Mouse (Mus musculus) adrenal gland, postnatal 14 days (tissue): ENCODE results near the gene Bag5. TPM values are rescaled to one million over a fixed set of nuclear protein-coding genes. Genes with fewer than 3 reads are reported as not detected.

Experiments used
- DNase-seq: peaks from one replicate; pipeline ENCODE4 v3.0.0; 2021; ENCODE audit warnings: mixed read lengths
- long read RNA-seq, 2 experiments: library from polyadenylated mRNA; stranded (forward); transcript quantifications; one replicate each; pipeline ENCODE4 v2.0.0; 2021
- total RNA-seq: library from RNA; stranded (reverse); gene quantifications from 2 replicates; pipeline ENCODE4 v1.2.3, GENCODE M21; 2021

Gene Bag5
- 32.5 and 34.6 TPM in 2 replicates for total RNA-seq
- long read RNA-seq, experiment 1, transcript Bag5-202 (2 exons, 1,852 nt): minor isoform, 6 of 73 reads
- long read RNA-seq, experiment 1, transcript Bag5-201 (2 exons, 2,139 nt): major isoform, 58 of 73 reads
- long read RNA-seq, experiment 1, partial matches to known transcripts: 0 of 73 reads
- long read RNA-seq, experiment 1, other reads (novel, unspliced or antisense): 8 of 73 reads
- long read RNA-seq, experiment 2, transcript Bag5-201 (2 exons, 2,139 nt): major isoform, 51 of 63 reads
- long read RNA-seq, experiment 2, partial matches to known transcripts: 6 of 63 reads
- long read RNA-seq, experiment 2, other reads (novel, unspliced or antisense): 2 of 63 reads

- peak; percentile 96 for DNase-seq
Observed at GRCm38 (mm10) chr12:111713004-111713651, at the start of gene Bag5, which contains the start of gene Apopt1. TSS of gene Bag5 (minus strand) at chr12:111713257. TSS of gene Apopt1 (plus strand) at chr12:111713261.

DNA sequence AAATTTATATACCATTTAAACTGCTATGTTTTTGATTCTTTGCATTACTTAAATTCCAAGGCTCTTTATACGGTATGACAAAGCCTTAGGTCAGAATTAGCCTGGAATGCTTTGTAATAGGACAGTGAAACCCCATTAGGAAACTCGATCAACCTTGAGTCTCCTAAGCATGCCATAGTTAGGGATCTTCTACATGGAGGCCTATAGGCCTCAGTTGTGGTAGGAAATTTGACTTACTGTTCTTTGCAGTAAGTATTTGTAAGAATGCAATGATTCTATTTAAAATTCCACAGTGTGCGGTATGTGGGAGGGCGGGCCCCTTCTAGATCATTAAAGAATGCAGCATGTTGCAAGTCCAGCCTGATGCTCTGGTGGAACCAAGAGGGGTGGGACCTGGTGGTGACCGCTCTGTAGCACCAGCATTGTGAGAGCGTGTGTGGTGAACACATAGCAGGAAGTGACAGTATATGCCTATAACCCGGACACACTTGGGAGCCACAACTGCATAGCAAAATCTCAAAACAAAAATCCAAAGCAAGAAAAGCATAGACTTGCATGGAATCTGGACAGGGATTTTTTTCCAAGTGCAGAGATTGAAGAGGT lies 47.4 kb upstream of the Bag5 start:
- DNase-seq: no peak

DNA sequence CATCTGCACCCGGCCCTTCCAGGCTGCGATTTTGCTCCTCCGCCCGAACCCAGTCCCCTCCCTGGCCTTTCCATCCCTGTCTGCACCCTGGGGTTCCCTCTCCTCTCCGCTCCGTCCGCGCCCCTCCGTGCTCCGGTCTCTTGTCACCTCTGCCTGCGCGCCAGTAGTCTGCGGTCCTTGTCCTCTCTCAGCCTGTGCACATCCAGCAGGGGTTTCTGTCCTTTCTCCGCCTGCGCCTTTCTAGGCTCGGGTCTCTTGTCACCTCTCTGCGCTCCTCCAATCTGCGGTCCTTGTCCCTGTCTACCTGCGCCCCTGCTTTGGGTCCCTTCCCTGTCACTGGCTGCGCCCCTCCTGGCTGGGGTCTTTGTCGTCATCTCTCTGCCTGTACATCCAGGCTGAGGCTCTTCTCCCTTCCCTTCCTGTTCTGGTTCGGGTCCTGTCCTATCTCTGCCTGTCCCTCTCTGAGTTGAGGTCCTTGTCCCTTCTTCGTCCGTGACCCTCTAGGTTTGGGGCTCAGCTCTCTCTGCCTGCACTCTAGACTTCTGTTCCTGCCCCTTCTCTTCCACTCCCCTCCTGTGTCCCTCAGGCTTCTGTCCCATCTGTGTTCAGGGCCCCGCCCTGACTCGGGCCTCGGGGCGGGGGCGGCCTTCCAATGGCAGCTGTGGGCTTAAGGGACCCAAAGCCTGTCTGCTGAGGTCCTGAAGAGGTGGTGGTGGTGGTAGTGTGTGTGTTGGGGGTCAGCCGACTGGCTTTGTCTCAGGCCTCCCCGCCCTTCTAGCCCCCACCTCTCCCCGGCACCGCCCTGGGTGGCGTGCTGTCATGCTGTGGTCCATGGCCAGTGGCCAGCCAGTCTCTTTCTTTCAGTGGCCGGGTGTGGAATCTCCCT lies 46.4 kb upstream of the Bag5 start:
- peak; percentile 79 for DNase-seq

GRCm38 (mm10) chr12:111758381-111759175 lies 45.5 kb upstream of the Bag5 start, which contains the start of gene Klc1:
TSS of gene Klc1 (plus strand) at chr12:111758849.
- DNase-seq: peak; percentile 83

- no peak for DNase-seq
Observed at GRCm38 (mm10) chr12:111757561-111758325, 44.7 kb upstream of the Bag5 start.

DNA sequence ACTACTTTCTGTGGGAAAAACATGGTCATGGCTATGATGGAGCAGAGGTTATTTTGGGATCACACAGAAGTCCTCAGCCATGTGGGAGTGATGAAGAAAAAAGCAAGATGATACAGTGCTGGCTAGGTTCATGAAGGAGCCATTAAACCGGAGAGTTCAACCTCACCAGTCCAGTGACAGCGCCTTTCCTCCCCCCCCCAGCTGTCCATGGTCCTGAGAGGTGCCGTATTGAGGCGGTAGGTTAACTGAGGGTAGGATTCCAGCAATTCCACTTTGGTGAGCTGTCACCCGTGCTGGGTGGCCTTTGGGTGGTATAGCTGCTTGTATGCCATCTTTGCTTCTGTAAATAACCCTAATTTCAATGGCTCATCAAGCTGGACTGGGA lies 43.6 kb upstream of the Bag5 start:
- no peak for DNase-seq

- peak; percentile 76 for DNase-seq
Observed at GRCm38 (mm10) chr12:111756082-111756697, 43.1 kb upstream of the Bag5 start.

DNA sequence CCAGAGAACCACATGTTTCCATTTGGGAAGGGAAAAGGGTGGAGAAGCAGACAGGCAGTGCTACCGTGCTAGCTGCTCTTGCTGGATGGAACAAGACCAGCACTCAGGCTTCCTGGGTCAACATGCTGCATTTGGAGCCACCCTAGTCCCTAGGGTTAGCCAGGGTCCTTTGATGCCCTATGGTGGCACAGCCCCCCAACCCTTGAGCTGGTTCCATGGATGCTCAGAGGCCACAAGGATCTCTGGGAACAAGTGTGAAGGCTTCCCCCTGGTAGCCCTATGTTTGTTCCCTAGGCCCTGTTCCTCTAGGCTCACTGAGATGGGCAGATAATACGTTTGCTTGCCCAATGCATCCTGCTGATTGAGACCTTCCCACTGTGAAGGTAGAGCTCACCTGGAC lies 42.2 kb upstream of the Bag5 start:
- no peak for DNase-seq

DNA sequence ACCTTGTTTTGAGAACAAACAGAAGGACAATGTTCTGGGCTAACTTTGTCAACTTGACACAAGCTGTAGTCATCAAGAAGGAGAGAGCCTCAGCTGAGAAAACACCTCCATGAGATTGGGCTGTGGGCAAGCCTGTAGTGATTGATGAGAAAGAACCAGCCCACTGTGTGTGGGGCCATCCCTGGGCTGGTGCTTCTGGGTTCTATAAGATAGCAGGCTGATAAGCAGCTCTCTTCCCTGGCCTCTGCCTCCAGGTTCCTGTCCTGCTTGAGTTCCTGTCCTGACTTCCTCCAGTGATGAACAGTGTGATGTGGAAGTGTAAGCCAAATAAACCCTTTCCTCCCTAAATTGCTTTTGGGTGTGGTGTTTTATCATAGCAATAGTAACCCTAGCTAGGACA lies 41.7 kb upstream of the Bag5 start:
- DNase-seq: no peak

GRCm38 (mm10) chr12:111753347-111753746 lies 40.3 kb upstream of the Bag5 start:
- no peak for DNase-seq

DNA sequence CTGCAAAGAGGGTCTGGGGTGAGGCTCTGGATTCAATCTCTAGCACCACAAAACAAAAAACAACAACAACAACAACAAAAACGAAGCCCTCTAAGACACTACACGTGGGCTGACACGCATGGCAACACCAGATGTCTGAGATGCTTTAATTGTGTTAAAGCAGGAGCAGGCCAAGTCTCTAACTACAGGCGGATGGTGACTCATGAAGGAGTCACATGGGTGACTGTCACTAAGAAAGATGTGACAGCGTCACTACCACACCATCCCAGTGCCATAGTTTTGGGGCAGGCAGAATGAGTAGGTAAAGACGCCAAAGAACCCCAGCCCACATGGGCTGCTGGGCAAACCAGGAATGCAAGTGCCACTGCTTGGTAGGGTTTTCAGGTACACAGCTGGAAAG lies 39.4 kb upstream of the Bag5 start:
- DNase-seq: peak; percentile 21

DNA sequence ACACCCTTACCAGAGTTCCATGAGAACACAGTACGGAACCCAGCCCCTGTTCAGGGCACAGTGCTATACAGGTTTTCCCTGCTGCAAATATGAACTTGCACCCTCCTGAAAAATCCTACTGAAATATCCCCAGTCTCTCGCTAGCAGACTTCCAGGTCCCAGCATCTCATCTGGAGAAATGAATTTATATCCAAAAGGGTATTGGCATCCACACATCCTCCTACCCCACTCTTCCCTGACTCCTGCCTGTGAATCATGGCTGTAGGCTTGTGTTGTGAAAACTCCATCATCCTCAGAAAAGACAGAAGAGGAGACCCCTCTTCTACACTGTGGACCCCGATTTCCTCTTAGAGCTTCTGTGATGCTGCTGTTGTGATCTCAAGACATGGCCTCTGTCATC lies 37.7 kb upstream of the Bag5 start:
- DNase-seq: no peak

GRCm38 (mm10) chr12:111747421-111747820 lies 34.4 kb upstream of the Bag5 start:
- DNase-seq: no peak

DNA sequence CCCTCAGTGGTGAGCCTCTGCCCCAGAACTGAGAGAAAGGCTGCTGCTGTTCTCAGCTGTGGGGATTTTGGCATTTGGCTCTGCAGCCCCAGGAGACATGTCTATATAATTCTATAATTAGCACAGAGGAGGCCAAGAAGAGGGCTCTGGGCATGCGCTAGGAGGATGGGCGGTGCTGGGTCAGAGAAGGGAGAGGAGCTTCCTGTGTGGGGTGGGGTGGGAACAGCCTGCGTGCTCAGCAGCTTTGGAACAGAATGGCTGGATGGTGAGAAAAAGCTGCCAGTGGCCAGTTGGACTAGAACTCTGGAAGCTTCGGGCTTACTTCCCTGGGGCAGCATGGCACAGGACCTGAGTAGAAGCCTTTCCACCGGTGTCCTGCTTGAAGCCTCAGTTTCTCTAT lies 33.0 kb upstream of the Bag5 start:
- peak; percentile 79 for DNase-seq

DNA sequence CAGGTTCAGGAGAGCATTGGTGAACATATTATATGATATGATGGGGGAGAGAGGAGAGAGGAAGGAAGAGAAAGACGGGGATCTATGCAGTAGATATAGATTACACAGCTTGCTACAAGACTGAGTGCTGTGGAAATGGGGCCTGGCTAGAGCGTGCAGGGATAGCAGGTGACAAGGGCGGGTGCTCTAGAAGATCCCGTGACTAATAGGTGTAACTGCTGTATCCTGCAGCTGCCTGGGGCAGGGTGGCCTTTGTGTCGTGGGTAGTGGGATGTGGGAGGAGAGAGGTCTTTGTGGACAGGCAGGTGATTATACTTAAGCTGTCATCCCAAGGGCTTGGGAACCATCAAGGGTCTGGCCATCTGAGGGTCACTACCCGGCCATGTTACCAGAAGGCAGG lies 32.2 kb upstream of the Bag5 start:
- no peak for DNase-seq

DNA sequence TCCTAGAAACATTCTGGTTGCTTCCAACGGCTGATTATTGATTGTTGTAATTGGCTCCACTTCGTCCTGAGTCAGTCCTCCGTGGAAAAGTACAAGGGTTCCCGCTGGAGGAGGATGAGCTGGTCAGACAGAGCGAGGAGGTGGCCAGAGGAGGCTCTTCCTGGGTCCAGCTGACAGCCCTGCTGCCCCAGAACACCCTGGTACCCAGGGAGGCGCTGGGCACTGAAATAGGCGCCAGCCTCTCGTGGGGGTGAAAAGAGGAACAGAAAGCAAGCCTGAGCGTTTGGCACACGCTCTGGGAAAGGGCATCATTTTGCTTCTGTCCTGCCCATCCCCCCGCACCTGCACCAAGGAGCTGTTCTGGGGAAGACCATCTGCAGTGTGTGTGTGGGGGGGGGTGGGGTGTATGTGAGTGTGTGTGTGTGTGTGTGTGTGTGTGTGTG lies 30.9 kb upstream of the Bag5 start:
- DNase-seq: peak; percentile 35

DNA sequence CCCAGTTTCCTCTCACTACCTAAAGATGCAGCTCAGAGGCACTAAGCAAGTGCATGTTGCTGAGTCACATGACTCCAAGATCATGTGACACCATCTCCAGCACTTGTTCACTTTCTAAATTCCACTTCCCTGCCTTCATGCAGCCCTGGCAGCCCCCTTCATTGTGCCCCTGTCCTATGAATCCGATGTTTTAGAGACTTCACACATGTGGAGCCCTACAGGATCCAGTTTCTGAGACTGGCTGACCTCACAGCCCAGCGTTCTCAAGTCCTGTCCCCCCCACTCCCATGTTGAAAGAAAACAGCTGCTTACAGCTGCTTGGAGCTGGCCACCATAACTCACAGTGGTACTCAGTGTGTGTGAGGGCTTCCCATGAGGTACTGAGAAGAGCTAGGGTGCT lies 30.4 kb upstream of the Bag5 start:
- DNase-seq: no peak

- no peak for DNase-seq
Observed at GRCm38 (mm10) chr12:111741338-111741737, 28.3 kb upstream of the Bag5 start.

DNA sequence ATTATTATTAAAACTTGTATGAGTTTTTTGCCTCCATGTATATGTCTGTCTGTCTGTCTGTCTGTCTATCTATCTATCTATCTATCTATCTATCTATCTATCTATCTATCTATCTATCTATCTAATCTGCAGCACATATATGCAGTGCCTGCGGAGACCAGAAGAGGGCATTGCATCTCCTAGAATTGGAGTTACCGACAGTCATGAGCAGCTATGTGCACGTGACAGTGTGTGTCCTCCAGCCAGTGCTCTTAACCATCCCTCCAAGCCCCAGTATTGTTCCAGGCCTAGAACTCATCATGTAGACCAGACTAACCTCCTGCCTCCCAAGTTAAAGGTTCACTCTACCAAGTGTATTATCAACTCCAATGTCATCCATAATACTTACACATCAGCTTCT lies 25.7 kb upstream of the Bag5 start:
- DNase-seq: peak; percentile 79

DNA sequence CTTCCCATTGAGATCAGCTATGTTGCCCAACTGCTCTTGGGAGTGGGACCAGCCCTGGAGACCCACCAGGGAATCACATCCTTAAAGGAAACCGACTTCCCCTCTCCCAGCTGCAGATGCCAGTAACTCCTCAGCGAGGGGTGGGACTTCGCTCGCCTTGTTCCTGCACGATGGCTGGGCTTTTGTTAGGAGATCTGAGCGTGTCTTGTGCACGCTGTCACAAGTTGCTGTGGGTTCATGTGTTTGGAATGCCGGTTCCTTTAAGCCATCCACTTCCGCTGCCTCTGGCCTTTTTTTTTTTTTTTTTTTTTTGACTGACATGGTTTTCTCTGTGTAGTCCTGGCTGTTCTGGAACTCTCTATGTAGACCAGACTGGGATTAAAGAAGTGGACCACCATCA lies 24.3 kb upstream of the Bag5 start:
- no peak for DNase-seq
